ENCODE assay signal across 9 mouse cellular contexts in the genomic region with DNA sequence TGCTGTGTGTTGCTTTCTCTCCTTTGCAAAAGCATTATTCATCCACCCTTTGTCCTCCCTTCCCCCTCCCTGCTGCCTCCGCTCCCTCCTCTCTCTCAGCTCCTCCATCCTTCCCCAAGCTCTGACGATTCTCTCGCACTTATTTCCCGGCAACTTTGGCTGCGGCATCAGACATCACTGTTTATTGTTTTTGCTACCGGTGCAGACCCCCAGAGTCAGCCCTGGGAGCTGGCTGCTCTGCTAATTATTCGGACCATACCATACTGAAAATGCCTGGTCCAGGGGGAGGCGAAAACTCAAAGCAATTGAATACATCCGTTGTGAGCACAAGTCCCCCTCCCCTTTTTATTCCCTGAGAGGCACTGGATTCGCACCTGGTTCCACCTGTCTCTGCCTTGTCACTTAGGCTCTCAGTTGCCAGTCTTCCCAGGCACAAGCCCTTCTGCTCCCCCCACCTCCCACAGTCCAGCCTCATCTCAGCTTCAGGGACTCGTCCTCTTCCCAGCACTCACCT. TPM values are rescaled to one million over a fixed set of nuclear protein-coding genes. Genes with fewer than 3 reads are reported as not detected.
DNase-seq lines count a peak whose midpoint lies in the region; ATAC-seq and TF ChIP-seq lines count a peak whose summit lies in the region.
"Had no signal": no experiment of that assay in that cellular context is flagged by ENCODE, and none has a peak within 500 bp of the region (broad histone marks: within the 10 kb centered on the region; RNA-seq: fewer than 3 reads in every experiment).

No protein-coding gene starts in this region.

- no peak for ATAC-seq in megakaryocyte progenitor cell, adult 5-6 weeks (replicated peaks; ENCODE audit: poor library complexity)

- WGBS in heart, embryonic 10.5 days = under 1% methylated on average over 11 of the region's 11 CpGs
- under 1% methylated on average over 11 of the region's 11 CpGs for WGBS in hindbrain, embryonic 10.5 days
- 7% methylated on average over 11 of the region's 11 CpGs for WGBS in thymus, adult 2 months

- H3K79me3 ChIP-seq in C2C12 (ENCODE audit: low read depth) = no peaks in the 10 kb centered on the region

- H3K79me2 ChIP-seq in C2C12 (ENCODE audit: control insufficient read depth, insufficient read depth) = no peaks in the 10 kb centered on the region

- DNase-seq in heart, embryonic 10.5 days (ENCODE audit: low spot score) = no peak
- no peak for DNase-seq in heart, adult 8-10 months (ENCODE audit: low spot score)
- peak; percentile 69 to 75 for DNase-seq in cerebellum, postnatal 10 days
- peak; percentile 65 for DNase-seq in hindbrain, embryonic 10.5 days (ENCODE audit: low spot score)
- peak; percentile 49 for DNase-seq in mesoderm, embryonic 11.5 days (ENCODE audit: low read depth, low spot score)
- no peak for DNase-seq in thymus, adult 2 months

- no peaks in the 10 kb centered on the region for H3K9me3 ChIP-seq in heart, embryonic 10.5 days
- H3K9me3 ChIP-seq in hindbrain, embryonic 10.5 days = no peaks in the 10 kb centered on the region

- peaks cover 57% of the 10 kb centered on the region for H3K4me1 ChIP-seq in heart, embryonic 10.5 days
- H3K4me1 ChIP-seq in hindbrain, embryonic 10.5 days (replicated peaks) = peaks cover 63% of the 10 kb centered on the region
- H3K4me1 ChIP-seq in thymus, adult 2 months (replicated peaks; ENCODE audit: control insufficient read depth, insufficient read depth, low read length) = no peaks in the 10 kb centered on the region

- H3K27me3 ChIP-seq in heart, embryonic 10.5 days (ENCODE audit: insufficient read depth, poor library complexity, severe bottlenecking) = no peaks in the 10 kb centered on the region
- H3K27me3 ChIP-seq in C2C12 (ENCODE audit: control insufficient read depth, insufficient read depth, insufficient read length) = no peaks in the 10 kb centered on the region
- no peaks in the 10 kb centered on the region for H3K27me3 ChIP-seq in hindbrain, embryonic 10.5 days (ENCODE audit: insufficient read depth, poor library complexity, severe bottlenecking)
- H3K27me3 ChIP-seq in thymus, adult 2 months (ENCODE audit: control insufficient read depth, insufficient read depth, low read length) = peaks cover 14% of the 10 kb centered on the region; the same call in 1 of the 2 replicates

- H3K27ac ChIP-seq in heart, embryonic 10.5 days = peak overlapping the region; percentile 84
- peak overlapping the region; percentile 93 for H3K27ac ChIP-seq in hindbrain, embryonic 10.5 days
- H3K27ac ChIP-seq in thymus, adult 2 months (ENCODE audit: control insufficient read depth, insufficient read depth, low read length) = no peak overlapping the region

- no peak overlapping the region for H3ac ChIP-seq in C2C12 (ENCODE audit: control insufficient read depth, insufficient read length, low read depth)

- no peaks in the 10 kb centered on the region for H3K36me3 ChIP-seq in heart, embryonic 10.5 days
- H3K36me3 ChIP-seq in C2C12 (ENCODE audit: control insufficient read depth, insufficient read depth) = no peaks in the 10 kb centered on the region
- no peaks in the 10 kb centered on the region for H3K36me3 ChIP-seq in hindbrain, embryonic 10.5 days
- H3K36me3 ChIP-seq in thymus, adult 2 months (ENCODE audit: control insufficient read depth, insufficient read depth, low read length) = no peaks in the 10 kb centered on the region

- no peak for TF ChIP-seq POLR2A in thymus, adult 2 months (IDR thresholded peaks at IDR 0.05; ENCODE audit: control insufficient read depth, extremely low read depth, insufficient read depth, low read length, poor library complexity)

- no peak for TF ChIP-seq CTCF in C2C12 (IDR thresholded peaks at IDR 0.05; ENCODE audit: control insufficient read depth, insufficient read depth, insufficient read length)
- TF ChIP-seq CTCF in thymus, adult 2 months (IDR thresholded peaks at IDR 0.05; ENCODE audit: borderline replicate concordance, control insufficient read depth, extremely low read depth, insufficient read depth, low read length, poor library complexity) = no peak

- peak overlapping the region; percentile 60 for H3K4me3 ChIP-seq in heart, embryonic 10.5 days
- H3K4me3 ChIP-seq in C2C12 (ENCODE audit: insufficient read depth, poor library complexity, severe bottlenecking) = no peak overlapping the region
- H3K4me3 ChIP-seq in hindbrain, embryonic 10.5 days = peak overlapping the region; percentile 68
- no peak overlapping the region for H3K4me3 ChIP-seq in thymus, adult 2 months (ENCODE audit: control insufficient read depth, insufficient read depth, low read length)

TF ChIP-seq in C2C12, 6 proteins besides CTCF, POLR2A, EP300 and RAD21:
- TF ChIP-seq MYOG (IDR thresholded peaks at IDR 0.05; ENCODE audit: control insufficient read depth, extremely low read depth, insufficient read length) (no peak), FOSL1 (IDR thresholded peaks at IDR 0.05; ENCODE audit: insufficient read depth, low read length, poor library complexity, severe bottlenecking) (no peak), USF1 (IDR thresholded peaks at IDR 0.05; ENCODE audit: low read depth) (no peak), MYOD1 (IDR thresholded peaks at IDR 0.05; ENCODE audit: control insufficient read depth, insufficient read length, low read depth) (peak; percentile 54)
TF ChIP-seq in C2C12: peak in this region for 1.

RNA-seq across cellular contexts. Expression of gene Ypel4, which starts 0.6 kb away (rescaled TPM):
- 6.4 and 6.8 TPM in 2 replicates for polyA plus RNA-seq in heart, embryonic 10.5 days (2016; fragmentation: Nextera tagmentation; extraction: Ambion mirVana)
- total RNA-seq in heart, adult 8-10 months (2022) = under 1 TPM; 0.46 to 0.84 (median 0.50) TPM
- polyA plus RNA-seq in C2C12 (2012; fragmentation: generic; extraction: Trizol) = 0.35 TPM
- polyA plus RNA-seq in hindbrain, embryonic 10.5 days (2016; fragmentation: Nextera tagmentation; extraction: Ambion mirVana) = 10.0 and 14.6 TPM in 2 replicates
- total RNA-seq in megakaryocyte progenitor cell, adult 5-6 weeks (2015) = 0.07 and 0.12 TPM in 2 replicates
- 0.27 TPM in 1 of 2 replicates, not detected in the other for total RNA-seq in megakaryocyte progenitor cell, adult 5-6 weeks (2017)
- polyA plus RNA-seq in thymus, adult 2 months (2012; rRNA removed) = 1.2 and 2.0 TPM in 2 replicates

RNA-seq across cellular contexts. Expression of gene Clp1, which starts 7.3 kb away (rescaled TPM):
- 30.0 and 42.1 TPM in 2 replicates for polyA plus RNA-seq in heart, embryonic 10.5 days (2016; fragmentation: Nextera tagmentation; extraction: Ambion mirVana)
- 1 to 10 TPM; 4.0 to 6.5 (median 4.6) TPM for total RNA-seq in heart, adult 8-10 months (2022)
- 13.9 TPM for polyA plus RNA-seq in C2C12 (2012; fragmentation: generic; extraction: Trizol)
- polyA plus RNA-seq in hindbrain, embryonic 10.5 days (2016; fragmentation: Nextera tagmentation; extraction: Ambion mirVana) = 49.6 and 53.6 TPM in 2 replicates
- 42.5 and 44.7 TPM in 2 replicates for total RNA-seq in megakaryocyte progenitor cell, adult 5-6 weeks (2015)
- 37.3 and 43.5 TPM in 2 replicates for total RNA-seq in megakaryocyte progenitor cell, adult 5-6 weeks (2017)
- 25.0 and 29.3 TPM in 2 replicates for polyA plus RNA-seq in thymus, adult 2 months (2012; rRNA removed)

RNA-seq across cellular contexts. Expression of gene Gm19426, which starts 9.0 kb away (rescaled TPM):
- polyA plus RNA-seq in heart, embryonic 10.5 days (2016; fragmentation: Nextera tagmentation; extraction: Ambion mirVana) = 6.9 and 7.3 TPM in 2 replicates
- 1 to 10 TPM; 1.2 to 1.8 (median 1.4) TPM for total RNA-seq in heart, adult 8-10 months (2022)
- 4.4 TPM for polyA plus RNA-seq in C2C12 (2012; fragmentation: generic; extraction: Trizol)
- polyA plus RNA-seq in hindbrain, embryonic 10.5 days (2016; fragmentation: Nextera tagmentation; extraction: Ambion mirVana) = 9.5 and 10.4 TPM in 2 replicates
- total RNA-seq in megakaryocyte progenitor cell, adult 5-6 weeks (2015) = 0.39 TPM in 1 of 2 replicates, not detected in the other
- not detected in 2 replicates for total RNA-seq in megakaryocyte progenitor cell, adult 5-6 weeks (2017)
- polyA plus RNA-seq in thymus, adult 2 months (2012; rRNA removed) = 0.15 TPM in 1 of 2 replicates, not detected in the other
- total RNA-seq: hematopoietic stem cell, adult 5-6 weeks had no signal

RNA-seq across cellular contexts. Expression of gene Zdhhc5, which starts 19.4 kb away (rescaled TPM):
- 33.3 and 33.4 TPM in 2 replicates for polyA plus RNA-seq in heart, embryonic 10.5 days (2016; fragmentation: Nextera tagmentation; extraction: Ambion mirVana)
- total RNA-seq in heart, adult 8-10 months (2022) = 10 to 100 TPM; 59.4 to 67.2 (median 63.7) TPM
- 35.4 TPM for polyA plus RNA-seq in C2C12 (2012; fragmentation: generic; extraction: Trizol)
- polyA plus RNA-seq in hindbrain, embryonic 10.5 days (2016; fragmentation: Nextera tagmentation; extraction: Ambion mirVana) = 25.4 and 26.7 TPM in 2 replicates
- total RNA-seq in megakaryocyte progenitor cell, adult 5-6 weeks (2015) = 44.0 and 46.1 TPM in 2 replicates
- total RNA-seq in megakaryocyte progenitor cell, adult 5-6 weeks (2017) = 29.1 and 30.6 TPM in 2 replicates
- 53.6 and 57.1 TPM in 2 replicates for polyA plus RNA-seq in thymus, adult 2 months (2012; rRNA removed)

RNA-seq across cellular contexts. Expression of gene Serping1, which starts 40.8 kb away (rescaled TPM):
- 22.0 and 28.5 TPM in 2 replicates for polyA plus RNA-seq in heart, embryonic 10.5 days (2016; fragmentation: Nextera tagmentation; extraction: Ambion mirVana)
- 10 to 100 TPM; 58.4 to 76.5 (median 69.2) TPM for total RNA-seq in heart, adult 8-10 months (2022)
- 0.15 TPM for polyA plus RNA-seq in C2C12 (2012; fragmentation: generic; extraction: Trizol)
- 29.4 and 43.1 TPM in 2 replicates for polyA plus RNA-seq in hindbrain, embryonic 10.5 days (2016; fragmentation: Nextera tagmentation; extraction: Ambion mirVana)
- total RNA-seq in megakaryocyte progenitor cell, adult 5-6 weeks (2015) = 0.22 TPM in 1 of 2 replicates, not detected in the other
- total RNA-seq in megakaryocyte progenitor cell, adult 5-6 weeks (2017) = not detected in 2 replicates
- 64.6 and 93.7 TPM in 2 replicates for polyA plus RNA-seq in thymus, adult 2 months (2012; rRNA removed)
- total RNA-seq: hematopoietic stem cell, adult 5-6 weeks had no signal

Comparison
In these comparisons a context has a peak if more than half of its experiments do, and no peak if none do; other contexts are left out.
1. DNase-seq: peak in cerebellum, postnatal 10 days (2 of 2), hindbrain, embryonic 10.5 days (single experiment) and mesoderm, embryonic 11.5 days (single experiment); none in heart, embryonic 10.5 days (single experiment), heart, adult 8-10 months (single experiment) and thymus, adult 2 months (single experiment).
2. H3K4me3 ChIP-seq: peak in heart, embryonic 10.5 days (single experiment) and hindbrain, embryonic 10.5 days (single experiment); none in C2C12 (single experiment) and thymus, adult 2 months (single experiment).